Mouse (Mus musculus) layer of hippocampus, adult 11-12 months (tissue): Measurements from ENCODE around the gene Ttbk2.

Experiments used
- DNase-seq: peaks from one replicate; pipeline ENCODE4 v3.0.0; 2022; ENCODE audit warnings: low spot score

Gene Ttbk2

GRCm38 (mm10) chr2:120850424-120851082 is at the start of gene Ttbk2:
TSS of gene Ttbk2 (minus strand) at chr2:120850604.
- DNase-seq: peak; percentile 99

DNA sequence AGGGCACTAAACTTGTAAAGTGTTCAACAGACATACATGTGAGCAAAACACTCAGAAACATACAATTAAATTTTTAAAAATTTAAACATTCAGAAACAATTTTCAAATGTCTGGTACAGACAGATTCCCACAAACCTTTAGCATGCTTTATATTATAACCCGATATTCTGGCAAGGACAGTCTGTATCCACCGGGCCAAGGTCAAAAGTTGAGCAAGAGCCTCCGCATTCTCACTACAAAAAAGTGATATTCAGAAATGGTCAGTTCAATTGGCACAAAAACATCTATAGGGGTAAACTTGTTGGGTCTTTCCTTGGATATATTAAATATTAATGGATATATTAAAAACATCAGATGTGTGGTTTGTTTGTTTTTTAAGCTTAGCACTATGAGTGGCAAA is 46.0 kb upstream of the Ttbk2 start:
- DNase-seq: no peak

GRCm38 (mm10) chr2:120887601-120888000 is 37.2 kb upstream of the Ttbk2 start:
- DNase-seq: no peak

- no peak for DNase-seq
Observed at GRCm38 (mm10) chr2:120873192-120873591, 22.8 kb upstream of the Ttbk2 start.

DNA sequence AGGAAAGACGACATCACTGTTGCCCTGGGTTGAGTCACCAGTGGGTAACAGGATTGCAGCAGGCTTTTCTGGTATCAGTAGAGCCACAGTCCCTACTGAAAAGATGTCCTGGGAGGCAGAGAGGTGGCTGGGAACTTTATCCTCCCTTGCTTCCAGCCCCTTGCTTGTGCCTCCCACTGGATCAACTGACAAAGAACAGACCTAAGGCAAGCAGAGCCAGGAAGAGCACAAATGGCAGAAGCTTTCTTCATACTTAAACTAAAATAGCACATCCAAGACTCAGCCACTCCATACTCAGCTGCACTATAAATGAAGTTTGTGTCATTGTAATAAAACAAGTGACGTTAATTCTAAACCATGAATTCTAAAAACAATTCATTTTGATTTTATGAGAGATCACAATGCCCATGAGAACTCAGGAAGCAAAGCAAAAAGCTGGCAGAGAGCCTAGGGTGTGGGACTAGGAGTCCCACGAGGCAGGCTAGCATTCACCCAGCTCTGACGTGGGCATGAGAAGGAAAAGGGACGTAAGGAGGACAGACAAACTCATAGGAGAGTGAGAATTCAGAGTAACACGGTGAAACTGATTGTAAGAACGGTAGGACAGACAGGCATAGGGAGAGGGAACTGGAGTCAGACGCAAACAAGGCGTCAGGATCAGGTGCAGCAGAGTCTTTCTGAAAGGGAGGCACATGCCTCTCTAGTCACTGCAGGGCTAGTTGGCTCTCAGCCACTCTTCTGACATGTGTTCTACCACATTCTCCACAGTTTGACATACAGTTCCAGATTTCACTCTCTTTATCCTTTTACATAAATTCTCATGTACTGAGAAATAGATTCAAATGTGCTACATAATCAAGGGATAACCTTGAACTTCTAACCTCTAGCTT is 21.3 kb upstream of the Ttbk2 start:
- no peak for DNase-seq

- DNase-seq: no peak
Observed at GRCm38 (mm10) chr2:120867336-120867735, 16.9 kb upstream of the Ttbk2 start.

DNA sequence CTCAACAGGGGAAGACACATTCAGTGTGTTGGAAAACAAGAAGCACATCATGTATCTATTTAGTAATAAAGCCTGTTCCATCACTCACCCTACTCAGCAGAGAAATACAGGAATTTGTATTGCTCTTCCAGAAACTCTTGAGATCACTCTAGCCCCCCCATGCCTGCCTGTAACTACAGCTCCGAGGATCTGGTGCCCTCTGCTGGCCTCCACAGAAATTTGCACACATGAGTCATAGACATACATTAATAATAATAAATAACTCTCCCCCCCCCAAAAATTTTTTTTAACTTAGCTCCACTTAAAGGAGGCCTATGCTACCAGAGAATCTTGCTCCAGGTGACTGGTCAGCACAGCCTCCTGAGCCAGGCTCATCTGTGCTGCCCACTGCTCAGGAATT is 16.2 kb upstream of the Ttbk2 start:
- no peak for DNase-seq

- no peak for DNase-seq
Observed at GRCm38 (mm10) chr2:120863389-120863788, 13.0 kb upstream of the Ttbk2 start.

DNA sequence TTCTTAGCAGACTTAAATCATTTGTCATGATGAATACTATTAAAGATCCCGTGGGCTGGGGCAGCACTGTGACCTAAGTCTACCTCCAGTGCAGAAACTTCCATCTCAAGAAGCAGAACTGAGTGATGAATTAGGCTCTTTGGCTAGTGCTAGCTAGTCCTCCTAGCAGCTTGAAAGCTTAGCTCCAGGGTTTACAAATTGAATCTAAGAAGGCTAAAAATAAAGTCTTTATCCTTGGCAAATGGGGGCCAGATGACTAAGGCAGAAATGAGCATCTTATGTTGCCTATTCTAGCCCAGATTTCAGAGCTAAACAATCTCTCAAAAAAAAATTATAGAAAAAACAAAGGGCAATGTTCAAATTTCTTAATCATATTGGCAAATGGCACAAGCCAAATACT is 10.3 kb upstream of the Ttbk2 start:
- DNase-seq: no peak

GRCm38 (mm10) chr2:120858131-120858530 is 7.7 kb upstream of the Ttbk2 start:
- DNase-seq: no peak

DNA sequence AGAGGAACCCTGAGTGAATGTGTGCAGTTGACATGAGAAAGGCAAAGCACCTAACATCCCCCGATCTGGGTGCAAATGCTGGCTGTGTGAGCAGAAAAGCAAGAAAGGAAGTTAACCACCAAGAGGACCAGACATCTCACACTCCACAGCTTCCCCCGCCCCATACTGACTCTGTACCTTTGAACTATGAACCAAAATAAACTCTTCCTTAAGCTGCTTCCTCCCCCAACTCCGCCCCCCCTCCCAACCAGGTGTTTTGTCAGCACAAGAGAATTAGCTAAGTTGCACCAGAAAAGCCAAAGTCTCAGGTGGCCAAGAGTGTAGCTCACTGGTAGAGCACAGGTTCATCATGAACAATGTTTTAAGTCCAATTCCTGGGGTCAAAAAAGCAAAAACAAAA is 2.7 kb upstream of the Ttbk2 start:
- no peak for DNase-seq

- no peak for DNase-seq
Observed at GRCm38 (mm10) chr2:120852626-120853025, 2.2 kb upstream of the Ttbk2 start.

- peak; percentile 44 for DNase-seq
Observed at GRCm38 (mm10) chr2:120849449-120850423, 668 bp downstream of the Ttbk2 start, which contains the start of gene Cdan1. TSS of gene Cdan1 (minus strand) at chr2:120850128.

DNA sequence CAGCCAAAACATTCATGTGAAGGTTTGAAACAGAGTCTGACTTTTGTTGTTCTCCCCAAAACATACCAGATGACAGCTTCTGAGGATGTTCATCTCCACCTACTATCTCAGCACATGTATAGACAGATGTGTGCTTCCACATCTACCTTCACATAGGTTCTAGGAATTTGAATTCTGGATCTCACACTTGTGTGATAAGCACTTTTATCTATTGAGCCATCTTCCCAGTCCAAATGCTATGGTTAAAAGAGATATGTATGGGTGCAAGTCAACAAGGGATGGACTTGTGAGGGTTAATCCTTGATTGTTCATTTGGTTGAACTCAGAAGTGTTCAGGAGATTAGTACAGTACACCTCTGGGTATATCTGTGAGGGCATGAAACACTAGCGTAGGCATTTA is 5.1 kb downstream of the Ttbk2 start:
- no peak for DNase-seq

- no peak for DNase-seq
Observed at GRCm38 (mm10) chr2:120843990-120844389, 6.4 kb downstream of the Ttbk2 start.

DNA sequence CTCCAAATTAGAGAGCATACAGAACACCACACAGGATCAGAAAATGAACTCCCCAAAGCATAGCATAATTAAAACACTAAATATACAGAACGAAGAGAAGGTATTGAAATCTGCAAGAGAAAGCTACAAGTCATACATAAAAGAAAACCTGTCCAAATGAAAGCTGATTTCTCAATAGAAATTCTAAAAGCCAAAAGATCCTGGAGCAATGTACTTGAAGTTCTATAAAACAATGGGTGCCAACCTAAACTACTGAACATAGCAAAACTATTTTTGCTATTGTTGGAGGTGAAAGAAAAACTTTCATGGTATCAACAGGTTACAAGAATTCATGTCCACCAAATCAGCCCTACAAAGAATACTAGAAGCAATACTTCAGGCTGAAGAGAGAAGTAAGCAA is 9.2 kb downstream of the Ttbk2 start:
- DNase-seq: no peak

- no peak for DNase-seq
Observed at GRCm38 (mm10) chr2:120835167-120835566, 15.2 kb downstream of the Ttbk2 start.

- no peak for DNase-seq
Observed at GRCm38 (mm10) chr2:120826936-120827638, 23.3 kb downstream of the Ttbk2 start.

- DNase-seq: peak; percentile 19
Observed at GRCm38 (mm10) chr2:120770265-120770935, 80.0 kb downstream of the Ttbk2 start.

DNA sequence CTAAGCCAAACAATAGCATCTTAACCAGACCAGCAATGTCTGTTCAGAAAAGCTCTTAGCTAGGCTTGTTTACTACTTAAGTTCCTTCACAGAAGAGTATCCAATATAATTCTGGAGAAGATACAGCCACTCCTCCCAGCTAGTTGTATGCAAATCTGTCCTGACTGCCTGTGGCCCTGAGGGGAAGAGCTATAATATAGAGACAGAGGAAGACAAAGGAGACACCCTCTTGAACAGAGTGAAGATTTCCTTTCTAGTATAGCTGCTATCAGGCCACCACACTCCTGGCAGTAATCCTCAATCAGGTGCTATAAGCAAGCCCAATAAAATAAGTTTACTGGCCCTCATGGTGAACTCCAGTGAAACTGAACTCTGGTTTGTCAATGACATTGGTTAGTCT is 88.5 kb downstream of the Ttbk2 start:
- DNase-seq: no peak

- no peak for DNase-seq
Observed at GRCm38 (mm10) chr2:120748041-120748440, 102.4 kb downstream of the Ttbk2 start.
